Mouse (Mus musculus): Measurements from ENCODE around the gene Ccdc157.

The Ccdc157 gene

GRCm38 (mm10) chr11:4183511-4183910 is 23.4 kb upstream of the Ccdc157 start:
- no peak for DNase-seq (ENCODE audit: low spot score in 2 of 2)

GRCm38 (mm10) chr11:4182061-4182460 is 22.0 kb upstream of the Ccdc157 start:
- DNase-seq (ENCODE audit: low spot score in 2 of 2), result no peak

GRCm38 (mm10) chr11:4177716-4178115 is 17.6 kb upstream of the Ccdc157 start:
- no peak for DNase-seq (ENCODE audit: low spot score in 2 of 2)

- DNase-seq (ENCODE audit: low spot score in 2 of 2), result peak; percentile 63 to 71
These were observed 14.5 kb upstream of the Ccdc157 start for GRCm38 (mm10) chr11:4174586-4174985.

GRCm38 (mm10) chr11:4166467-4167090 is 6.5 kb upstream of the Ccdc157 start:
- no peak for DNase-seq (ENCODE audit: low spot score in 2 of 2)

GRCm38 (mm10) chr11:4164701-4165100 is 4.6 kb upstream of the Ccdc157 start:
- DNase-seq (ENCODE audit: low spot score in 2 of 2), result no peak

GRCm38 (mm10) chr11:4160758-4161480 is 826 bp upstream of the Ccdc157 start:
- DNase-seq (ENCODE audit: low spot score in 2 of 2), result no peak

- no peak for DNase-seq (ENCODE audit: low spot score in 2 of 2)
These were observed 1.4 kb downstream of the Ccdc157 start for GRCm38 (mm10) chr11:4158676-4159075.

- DNase-seq (ENCODE audit: low spot score in 2 of 2), result no peak
These were observed 4.5 kb downstream of the Ccdc157 start for GRCm38 (mm10) chr11:4155641-4156040.

GRCm38 (mm10) chr11:4153694-4154093 is 6.4 kb downstream of the Ccdc157 start:
- no peak for DNase-seq (ENCODE audit: low spot score in 2 of 2)

- no peak for DNase-seq (ENCODE audit: low spot score in 2 of 2)
These were observed 10.2 kb downstream of the Ccdc157 start for GRCm38 (mm10) chr11:4149886-4150285.

- no peak for DNase-seq (ENCODE audit: low spot score in 2 of 2)
These were observed 11.4 kb downstream of the Ccdc157 start for GRCm38 (mm10) chr11:4148536-4149156.

GRCm38 (mm10) chr11:4148120-4148519 is 12.0 kb downstream of the Ccdc157 start:
- DNase-seq (ENCODE audit: low spot score in 2 of 2), result no peak

GRCm38 (mm10) chr11:4147098-4147497 is 13.0 kb downstream of the Ccdc157 start:
- no peak for DNase-seq (ENCODE audit: low spot score in 2 of 2)

GRCm38 (mm10) chr11:4146381-4146780 is 13.7 kb downstream of the Ccdc157 start:
- DNase-seq (ENCODE audit: low spot score in 2 of 2), result no peak

- DNase-seq (ENCODE audit: low spot score in 2 of 2), result no peak
These were observed 16.6 kb downstream of the Ccdc157 start for GRCm38 (mm10) chr11:4143281-4144062.

- DNase-seq (ENCODE audit: low spot score in 2 of 2), result no peak
These were observed 17.7 kb downstream of the Ccdc157 start for GRCm38 (mm10) chr11:4142352-4142751.

- DNase-seq (ENCODE audit: low spot score in 2 of 2), result no peak
These were observed 18.6 kb downstream of the Ccdc157 start for GRCm38 (mm10) chr11:4141505-4141904.

- DNase-seq (ENCODE audit: low spot score in 2 of 2), result no peak
These were observed 21.1 kb downstream of the Ccdc157 start for GRCm38 (mm10) chr11:4138964-4139363.

GRCm38 (mm10) chr11:4134986-4135935 is 24.8 kb downstream of the Ccdc157 start, which contains the start of gene Rnf215:
Gene Rnf215, plus strand, starts transcription at chr11:4135202.
- peak; percentile 57 to 86 for DNase-seq (ENCODE audit: low spot score in 2 of 2)

- DNase-seq (ENCODE audit: low spot score in 2 of 2), result no peak
These were observed 25.7 kb downstream of the Ccdc157 start for GRCm38 (mm10) chr11:4134400-4134799.
